Mouse (Mus musculus) myocyte (in vitro differentiated cells): ENCODE measurements around the gene Scrt2.

ENCODE experiments used
- CEBPB ChIP-seq: IDR thresholded peaks from 2 replicates; pipeline ENCODE4 v1.6.1; 2011; ENCODE audit warnings: mild to moderate bottlenecking, moderate library complexity; ENCODE audit not compliant: poor library complexity, insufficient read depth, severe bottlenecking
- E2F4 ChIP-seq: IDR thresholded peaks from one replicate; pipeline ENCODE4 v1.6.1; 2011; ENCODE audit warnings: mild to moderate bottlenecking, control low read depth, moderate library complexity; ENCODE audit not compliant: insufficient read depth
- MAX ChIP-seq: IDR thresholded peaks from one replicate; pipeline ENCODE4 v1.6.1; 2011; ENCODE audit warnings: low read depth, mild to moderate bottlenecking, control low read depth
- MYOD1 ChIP-seq, 3 experiments: IDR thresholded peaks; one replicate each; pipeline ENCODE4 v1.6.1; 2011; ENCODE audit warnings: control low read depth in 2 of 3, low read depth in 2 of 3, mild to moderate bottlenecking in 2 of 3, moderate library complexity in 1 of 3; ENCODE audit not compliant: insufficient read length in 2 of 3, control insufficient read depth in 1 of 3
- MYOG ChIP-seq, 3 experiments: IDR thresholded peaks; one replicate each; pipeline ENCODE4 v1.6.1; 2011; ENCODE audit warnings: control low read depth in 2 of 3, low read depth in 2 of 3, mild to moderate bottlenecking in 2 of 3; ENCODE audit not compliant: insufficient read length in 2 of 3, control insufficient read depth in 1 of 3, insufficient read depth in 1 of 3
- POLR2A ChIP-seq: IDR thresholded peaks from one replicate; pipeline ENCODE4 v1.6.1; 2011; ENCODE audit warnings: low read depth, mild to moderate bottlenecking, control low read depth, moderate library complexity; ENCODE audit not compliant: insufficient read length
- POLR2AphosphoS2 ChIP-seq: IDR thresholded peaks from one replicate; pipeline ENCODE4 v1.6.1; 2011; ENCODE audit warnings: low read depth, control low read depth; ENCODE audit not compliant: insufficient read length
- REST ChIP-seq: IDR thresholded peaks from one replicate; pipeline ENCODE4 v1.6.1; 2011; ENCODE audit warnings: mild to moderate bottlenecking, control low read depth, moderate library complexity; ENCODE audit not compliant: insufficient read depth, insufficient read length
- TCF12 ChIP-seq: IDR thresholded peaks from one replicate; pipeline ENCODE4 v1.6.1; 2011; ENCODE audit warnings: mild to moderate bottlenecking, control low read depth; ENCODE audit not compliant: poor library complexity, insufficient read depth, severe bottlenecking
- TCF3 ChIP-seq: IDR thresholded peaks from one replicate; pipeline ENCODE4 v1.6.1; 2011; ENCODE audit warnings: low read depth, control low read depth; ENCODE audit not compliant: insufficient read length
- USF1 ChIP-seq: IDR thresholded peaks from one replicate; pipeline ENCODE4 v1.6.1; 2011; ENCODE audit warnings: low read depth, mild to moderate bottlenecking, control low read depth, moderate library complexity

DNA sequence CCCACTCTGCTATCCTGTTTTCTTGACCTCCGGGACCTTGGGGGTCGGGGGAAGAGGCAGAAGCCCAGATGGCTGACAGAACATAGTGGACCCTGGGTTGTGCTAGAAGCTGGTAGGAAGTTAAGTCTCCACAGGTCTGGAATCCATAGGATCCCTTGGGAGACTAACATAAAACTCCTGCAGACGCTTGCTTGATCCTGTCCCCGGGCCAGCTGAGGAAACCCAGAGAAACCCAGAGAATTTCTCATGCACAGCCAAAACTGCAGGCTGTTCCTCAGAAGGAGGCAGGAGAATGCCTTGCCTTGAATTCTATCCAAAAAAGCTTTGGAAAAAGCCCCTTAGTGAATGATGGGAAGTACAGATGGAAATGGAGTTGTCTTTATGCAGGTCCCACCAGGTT, 2.1 kb downstream of the Scrt2 start:
- TF ChIP-seq POLR2AphosphoS2 (no peak), REST (no peak), POLR2A (no peak), MAX (no peak), CEBPB (no peak), E2F4 (no peak), MYOG (IDR thresholded peaks at IDR 0.05; ENCODE audit: control insufficient read depth in 1 of 3, insufficient read depth in 1 of 3, insufficient read length in 2 of 3, low read depth in 2 of 3) (no peak), TCF3 (no peak), TCF12 (no peak), USF1 (no peak), MYOD1 (IDR thresholded peaks at IDR 0.05; ENCODE audit: control insufficient read depth in 1 of 3, insufficient read length in 2 of 3, low read depth in 2 of 3) (no peak)
